Mouse (Mus musculus): ENCODE results near the gene Gadd45a.

DNA sequence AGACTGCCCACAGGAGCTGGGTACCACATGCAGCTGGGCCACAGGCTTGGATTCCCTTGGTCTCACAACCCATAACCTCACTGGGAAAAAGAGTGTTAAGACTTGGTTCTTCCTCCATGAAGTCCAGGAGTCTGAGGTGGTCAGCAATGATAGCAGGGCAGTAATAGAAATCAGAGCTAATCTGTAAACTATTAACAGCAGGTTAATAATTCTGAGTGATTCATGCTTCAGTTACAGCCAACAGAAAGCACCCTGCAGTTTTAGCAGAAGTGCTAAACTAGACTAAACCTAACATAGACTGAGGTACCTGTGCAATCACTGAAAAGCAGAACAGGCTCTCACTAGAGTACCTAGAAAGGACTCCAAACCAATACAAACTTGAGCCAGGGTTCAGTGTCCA, 37.5 kb downstream of the Gadd45a start:
- TF ChIP-seq GATA1 (IDR thresholded peaks at IDR 0.05; ENCODE audit: low read length): no peak
- no peak for TF ChIP-seq TAL1 (IDR thresholded peaks at IDR 0.05; ENCODE audit: low read length)
